Mouse (Mus musculus): Measurements from ENCODE around the gene Rhno1.
"Not testable (repeated sequence)": the region's sequence is repeated elsewhere in the genome, so short reads cannot be mapped to it uniquely, and the experiment has no call there.

Rhno1 gene

DNA sequence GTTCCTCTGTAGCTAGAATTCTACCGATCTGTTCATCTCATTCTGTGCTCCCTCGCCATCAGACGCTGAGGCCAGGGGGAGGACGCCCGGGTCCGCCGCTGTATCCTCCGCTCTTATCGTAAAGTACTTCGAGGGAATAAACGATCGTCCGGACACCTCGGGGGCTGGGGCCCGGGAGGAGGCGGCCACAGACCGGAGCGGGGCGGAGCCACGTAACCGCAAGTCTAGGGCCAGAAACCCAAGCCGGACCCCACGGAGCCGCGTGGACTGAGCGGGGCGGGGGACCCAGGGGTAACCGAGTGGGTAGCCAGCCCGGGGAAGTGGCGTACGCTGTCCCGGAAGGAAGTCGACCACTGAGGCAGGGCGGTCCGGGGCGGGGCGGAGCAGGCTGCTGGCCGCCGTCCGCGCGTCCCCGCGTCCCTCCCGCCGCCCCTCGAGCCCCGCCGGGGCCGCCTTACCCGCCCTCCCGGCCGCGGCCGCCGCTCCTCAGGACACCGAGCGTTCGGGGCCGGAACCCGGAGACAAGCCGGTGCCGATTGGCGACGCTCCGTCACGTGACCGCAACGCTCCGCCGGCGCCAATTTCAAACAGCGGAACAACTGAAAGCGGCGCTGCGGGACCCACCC lies at the start of gene Rhno1, which contains the start of gene Foxm1:
Gene Rhno1, minus strand, starts transcription at position 531 of the 626 bp plus-strand sequence.
Gene Foxm1, plus strand, starts transcription at position 587 of the 626 bp plus-strand sequence.
- peak; percentile 92 for DNase-seq

DNA sequence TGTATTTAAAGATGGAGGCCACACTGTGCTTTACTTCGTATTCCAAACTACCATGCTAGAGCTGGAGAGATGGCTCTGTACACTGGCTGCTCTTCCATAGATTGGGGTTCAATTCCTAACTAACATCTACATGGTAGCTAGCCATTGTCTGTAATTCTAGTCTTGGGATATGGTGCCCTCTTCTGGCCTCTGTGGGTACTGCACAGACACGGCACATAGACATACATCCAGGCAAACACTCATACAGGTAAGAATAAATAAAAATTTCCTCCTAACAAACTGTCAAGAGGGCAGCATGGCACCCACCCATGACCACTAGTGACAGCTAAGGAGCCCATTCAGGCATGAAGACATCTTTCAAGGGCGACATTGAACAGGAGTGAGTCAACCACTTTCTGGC lies 48.4 kb upstream of the Rhno1 start:
- peak; percentile 79 for DNase-seq

DNA sequence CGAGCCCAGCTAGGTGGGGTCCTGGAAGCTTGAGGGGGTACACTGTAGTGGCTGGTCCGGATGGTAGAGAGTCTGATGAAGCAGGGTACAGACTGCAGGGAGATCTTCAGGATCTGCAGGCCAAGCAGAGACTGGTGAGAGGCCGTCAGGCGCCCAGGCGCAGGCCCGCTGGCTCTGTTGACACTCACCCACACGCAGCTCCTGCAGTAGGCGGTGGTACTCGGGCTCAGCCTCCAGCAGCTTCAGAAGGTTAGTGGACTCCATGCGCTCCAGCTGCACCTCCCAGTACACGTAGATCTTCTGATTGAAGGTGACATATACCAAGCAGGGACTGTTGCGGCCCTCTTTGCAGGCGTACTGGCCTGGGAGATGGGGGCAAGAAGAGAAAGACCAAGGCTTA lies 47.6 kb upstream of the Rhno1 start:
- no peak for DNase-seq

DNA sequence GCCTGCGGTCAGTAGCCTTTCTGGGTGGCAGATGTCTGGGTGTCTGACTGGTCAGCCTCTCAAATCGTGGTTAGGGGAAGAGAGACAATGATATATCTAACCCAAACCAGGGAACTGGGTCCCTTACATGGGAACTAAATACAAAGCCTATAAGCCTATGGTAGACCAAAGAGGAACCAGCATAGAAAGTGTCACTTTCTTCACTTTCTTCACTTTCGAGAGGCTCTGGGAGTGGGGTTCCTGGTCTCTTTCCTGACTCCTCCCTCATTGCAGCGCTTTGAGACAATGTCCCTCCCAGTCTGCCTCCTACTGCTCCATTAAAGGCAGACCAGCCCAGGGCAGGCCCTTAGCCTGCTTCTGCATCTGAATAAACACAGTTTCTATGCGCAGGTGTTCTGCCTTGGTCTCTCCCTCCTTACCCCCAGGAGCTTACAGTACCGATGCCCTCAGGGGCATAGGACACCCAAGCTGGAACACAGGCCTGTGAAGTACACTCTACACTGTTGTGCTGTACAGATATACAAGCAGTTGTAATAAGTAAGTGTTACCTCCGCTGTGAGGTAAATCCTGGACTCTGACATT lies 45.9 kb upstream of the Rhno1 start:
- no peak for DNase-seq

GRCm38 (mm10) chr6:128404708-128405107 lies 42.0 kb upstream of the Rhno1 start:
- DNase-seq = no peak

DNA sequence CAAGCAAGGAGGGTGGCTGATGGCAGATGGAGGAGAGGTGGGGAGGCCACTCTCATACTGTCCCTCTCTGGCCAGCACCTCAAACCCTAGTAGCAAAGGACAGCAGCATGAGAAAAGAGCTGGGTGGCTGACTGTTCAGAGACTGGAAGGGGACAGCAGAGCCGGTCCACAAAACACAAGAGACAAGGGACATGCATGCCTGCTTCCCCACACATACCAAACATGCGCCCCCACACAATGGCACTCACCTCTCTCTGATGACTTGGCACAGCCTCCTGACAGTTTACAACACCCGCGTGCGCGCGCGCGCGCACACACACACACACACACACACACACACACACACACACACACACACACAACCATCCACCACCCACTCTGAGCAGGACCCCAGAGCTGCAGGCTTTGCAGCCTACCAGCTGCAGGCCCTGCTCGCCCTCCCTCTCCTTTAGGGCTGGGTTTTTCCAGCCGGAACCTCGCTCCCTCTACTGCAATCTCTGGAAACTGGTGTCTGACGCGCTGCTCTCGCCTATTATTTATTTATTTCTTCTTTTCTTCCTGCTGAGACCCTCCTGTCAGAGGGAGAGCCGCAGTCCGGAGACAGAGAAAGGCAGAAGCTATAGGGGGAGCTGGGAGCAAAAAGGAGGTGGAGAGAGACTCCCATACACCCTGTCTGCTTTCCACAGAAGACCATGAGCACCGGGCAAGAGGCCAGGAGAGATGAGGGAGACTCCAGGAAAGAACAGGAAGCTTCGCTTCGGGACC lies 36.9 kb upstream of the Rhno1 start:
- DNase-seq = peak; percentile 19

- DNase-seq = no peak
Observed at GRCm38 (mm10) chr6:128398996-128399395, 36.3 kb upstream of the Rhno1 start, which contains the start of gene Nrip2. Gene Nrip2, plus strand, starts transcription at chr6:128399296.

DNA sequence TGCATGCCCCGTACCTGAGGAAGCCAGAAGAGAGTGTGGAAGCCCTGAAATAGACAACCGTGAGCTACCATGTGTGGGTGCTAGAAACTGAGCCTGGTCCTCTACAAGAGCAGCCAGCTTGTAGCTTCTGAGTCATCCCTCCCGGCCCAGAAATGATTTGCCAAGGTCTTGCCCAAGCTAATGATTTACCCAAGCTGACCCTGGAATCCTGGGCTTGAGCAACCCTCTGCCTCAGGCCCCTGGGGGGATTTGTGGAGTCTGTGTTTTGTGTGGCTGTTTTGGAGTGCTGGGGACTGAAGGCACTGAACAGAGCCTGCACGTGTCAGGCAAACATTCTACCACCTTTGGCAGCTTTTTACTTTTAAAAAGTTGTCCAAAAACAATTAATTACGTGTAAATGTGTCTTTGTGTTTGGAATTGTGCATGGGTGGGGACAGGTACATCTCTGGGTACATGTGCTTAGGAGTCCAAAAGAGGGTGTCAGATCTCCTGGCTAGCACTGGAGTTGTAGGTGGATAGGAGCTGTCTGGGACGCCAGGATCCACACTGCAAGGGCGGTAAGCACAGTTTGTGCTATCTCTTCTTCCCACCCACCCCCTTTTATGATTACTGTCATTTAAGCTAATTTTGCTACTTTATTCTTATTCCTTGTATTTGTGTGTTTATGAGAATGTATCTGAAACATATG lies 35.0 kb upstream of the Rhno1 start:
- DNase-seq = peak; percentile 42

DNA sequence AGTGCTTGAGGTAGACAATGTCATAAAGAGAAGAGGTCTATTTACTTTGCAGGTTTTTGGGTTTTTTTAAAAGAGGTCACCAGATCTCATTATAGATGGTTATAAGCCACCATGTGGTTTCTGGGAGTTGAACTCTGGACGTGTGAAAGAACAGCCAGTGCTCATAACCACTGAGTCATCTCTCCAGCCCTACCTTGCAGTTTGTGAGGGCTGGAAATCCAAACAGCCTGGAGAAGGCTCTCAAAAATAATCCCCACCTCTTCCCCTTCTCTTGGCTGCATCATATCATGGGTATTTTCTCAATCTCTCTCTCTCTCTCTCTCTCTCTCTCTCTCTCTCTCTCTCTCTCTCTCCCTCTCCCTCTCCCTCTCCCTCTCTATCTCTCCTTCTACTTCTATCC lies 28.0 kb upstream of the Rhno1 start:
- DNase-seq = no peak

DNA sequence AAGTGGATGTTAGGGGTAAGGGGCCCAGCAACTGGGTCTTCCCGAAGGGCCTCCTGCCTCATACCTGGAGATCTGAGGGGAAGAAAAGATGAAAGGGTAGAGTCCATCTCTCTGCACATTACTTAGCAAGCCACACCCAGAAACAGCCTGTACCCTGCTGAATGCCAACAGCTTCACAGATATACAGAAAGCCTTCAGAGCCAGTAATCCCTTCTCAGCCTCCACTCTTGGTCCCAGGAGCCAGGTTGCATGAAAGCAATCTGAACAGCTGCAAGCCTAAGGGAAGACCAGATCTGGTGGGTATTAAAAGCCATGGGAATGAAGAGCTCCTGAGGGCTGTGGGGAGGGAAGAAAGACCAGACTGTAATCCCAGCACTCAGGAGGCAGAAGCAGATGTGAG lies 26.5 kb upstream of the Rhno1 start:
- no peak for DNase-seq

DNA sequence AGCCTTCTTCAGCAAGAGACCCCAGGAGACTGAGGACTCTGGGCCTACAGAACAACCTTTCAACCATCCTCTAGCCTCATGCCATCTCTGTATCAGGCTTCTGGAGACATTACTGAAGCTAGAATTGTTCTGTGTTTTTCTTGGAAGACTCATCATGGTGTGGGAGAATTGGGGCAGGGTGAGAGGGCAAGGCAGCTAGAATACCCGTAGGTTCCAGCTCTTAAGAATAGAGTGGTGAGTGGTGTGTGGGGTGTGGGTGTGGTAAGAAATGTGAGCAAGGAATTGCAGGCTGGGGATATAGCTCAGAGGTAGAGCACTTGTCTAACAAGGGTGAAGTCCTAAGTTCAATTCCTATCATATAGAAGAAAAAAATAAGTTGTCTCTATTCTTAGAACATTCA lies 22.3 kb upstream of the Rhno1 start:
- no peak for DNase-seq

- DNase-seq = no peak
Observed at GRCm38 (mm10) chr6:128383752-128384151, 21.0 kb upstream of the Rhno1 start.

GRCm38 (mm10) chr6:128381254-128381653 lies 18.5 kb upstream of the Rhno1 start:
- no peak for DNase-seq

GRCm38 (mm10) chr6:128380594-128381167 lies 18.0 kb upstream of the Rhno1 start:
- not testable (repeated sequence) for DNase-seq

- no peak for DNase-seq
Observed at GRCm38 (mm10) chr6:128379636-128380035, 16.9 kb upstream of the Rhno1 start.

DNA sequence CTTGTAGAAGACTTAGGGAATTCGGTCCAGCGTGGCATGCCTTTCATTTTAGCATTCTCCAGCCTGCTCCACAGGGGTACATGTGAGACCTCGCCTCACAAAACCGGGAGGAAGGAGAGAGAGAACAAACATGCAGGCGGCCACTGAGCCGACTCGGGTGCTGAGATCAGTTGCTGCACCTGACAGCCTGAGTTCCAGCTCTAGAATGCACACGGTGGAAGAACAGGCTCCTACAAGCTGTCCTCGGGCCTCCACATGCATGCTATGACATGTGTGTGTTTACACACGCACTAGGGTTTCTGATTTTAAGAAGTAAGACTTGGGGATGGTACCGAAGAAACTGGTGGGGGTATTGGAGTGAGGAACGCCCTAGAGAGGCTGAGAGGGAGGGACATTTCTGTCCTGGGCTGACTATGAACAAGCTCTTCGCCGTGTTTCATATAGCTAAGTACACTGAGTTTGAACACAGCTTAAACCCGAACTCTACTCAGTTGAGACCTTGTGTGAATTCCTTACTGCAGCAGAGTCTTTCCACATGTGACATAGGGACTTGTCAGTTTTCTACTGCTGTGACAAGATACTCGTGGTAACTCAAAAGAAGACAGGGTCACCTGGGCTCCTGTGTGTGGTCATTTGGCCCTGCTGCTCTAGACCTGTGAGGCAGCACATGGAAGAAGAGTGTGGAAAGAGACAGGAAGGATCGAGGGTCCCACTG lies 13.8 kb upstream of the Rhno1 start:
- DNase-seq = no peak

DNA sequence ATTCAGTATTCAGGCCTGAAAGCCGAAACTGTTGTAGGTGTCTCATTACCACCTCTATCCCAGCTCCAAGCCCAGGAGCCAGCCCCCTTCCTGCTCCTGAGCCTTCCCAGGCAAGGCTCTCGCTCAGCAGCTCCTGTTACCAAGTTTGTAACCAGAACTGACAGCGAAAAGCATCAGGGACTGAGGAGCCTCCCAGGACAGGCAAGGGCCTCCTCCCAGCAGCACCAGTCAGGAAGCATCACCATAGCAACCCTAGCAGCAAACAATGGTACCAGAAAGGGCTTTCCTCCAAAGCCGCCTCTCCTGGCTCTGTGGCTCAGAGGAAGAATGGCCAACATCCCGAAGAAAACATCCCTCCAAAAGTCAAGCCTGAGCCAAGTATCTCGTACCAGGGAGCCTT lies 12.5 kb upstream of the Rhno1 start, which contains the start of the genes Tex52 and Gm44596:
Gene Tex52, plus strand, starts transcription at position 265 of the 400 bp plus-strand sequence.
Gene Gm44596, plus strand, starts transcription at position 312 of the 400 bp plus-strand sequence.
- no peak for DNase-seq

GRCm38 (mm10) chr6:128370040-128370439 lies 7.3 kb upstream of the Rhno1 start:
- DNase-seq = peak; percentile 20

DNA sequence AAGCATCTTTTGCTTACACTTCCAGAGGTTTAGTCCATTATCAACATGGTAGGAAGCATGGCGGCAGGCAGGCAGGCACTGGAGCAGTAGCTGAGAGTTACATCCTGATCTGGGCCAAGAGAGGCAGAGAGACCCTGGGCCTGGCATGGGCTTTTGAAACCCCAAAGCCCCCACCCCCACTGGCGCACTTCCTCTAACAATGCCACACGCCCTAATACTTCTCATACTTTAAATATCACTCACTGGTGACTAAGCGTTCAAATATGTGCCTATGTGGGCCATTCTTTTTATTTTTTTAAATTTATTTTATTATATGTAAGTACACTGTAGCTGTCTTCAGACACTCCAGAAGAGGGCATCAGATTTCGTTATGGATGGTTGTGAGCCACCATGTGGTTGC lies 3.8 kb upstream of the Rhno1 start:
- DNase-seq = no peak

GRCm38 (mm10) chr6:128364721-128365120 lies 2.0 kb upstream of the Rhno1 start:
- DNase-seq = no peak

GRCm38 (mm10) chr6:128363007-128363825 lies 505 bp upstream of the Rhno1 start:
- DNase-seq = peak; percentile 61

All from liver (tissue).